Mouse (Mus musculus) mouse embryonic stem cell (cell line): ENCODE measurements around the gene Gadl1.
"Not testable (repeated sequence)": the region's sequence is repeated elsewhere in the genome, so short reads cannot be mapped to it uniquely, and the experiment has no call there.

Experiments
- in situ Hi-C, 2 experiments: fragments of 300-500 bp; cut with MboI; formaldehyde crosslinking; loops; 1 replicate in 1 of 2; 3 replicates in 1 of 2; pipeline ENCODE4 v1.14.3; 2019 to 2020; ENCODE audit warnings: low sequenced_read_pairs in 2 of 2, low pct_unique_long_range_greater_than_20kb in 1 of 2, mixed read lengths in 1 of 2; ENCODE audit not compliant: unreplicated experiment in 1 of 2

Gadl1 gene

DNA sequence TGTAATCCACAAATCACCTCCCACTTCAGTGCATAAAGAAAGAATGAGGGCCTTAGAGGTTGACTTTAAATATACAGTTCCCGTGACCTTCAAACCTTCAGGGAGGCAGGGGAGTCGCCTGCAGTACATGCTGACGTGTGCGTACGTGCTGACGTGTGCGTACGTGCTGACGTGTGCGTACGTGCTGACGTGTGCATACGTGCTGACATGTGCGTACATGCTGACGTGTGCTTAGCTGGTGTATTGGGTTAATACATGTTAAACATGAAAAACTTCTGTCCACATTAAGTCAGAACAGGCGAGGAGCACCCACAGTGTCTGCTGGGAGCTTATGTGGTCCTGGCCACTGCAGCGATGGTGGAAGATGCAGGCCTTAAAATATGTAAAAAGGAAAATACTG is 155.5 kb downstream of the Gadl1 start:
- in situ Hi-C loops = no loop called here

DNA sequence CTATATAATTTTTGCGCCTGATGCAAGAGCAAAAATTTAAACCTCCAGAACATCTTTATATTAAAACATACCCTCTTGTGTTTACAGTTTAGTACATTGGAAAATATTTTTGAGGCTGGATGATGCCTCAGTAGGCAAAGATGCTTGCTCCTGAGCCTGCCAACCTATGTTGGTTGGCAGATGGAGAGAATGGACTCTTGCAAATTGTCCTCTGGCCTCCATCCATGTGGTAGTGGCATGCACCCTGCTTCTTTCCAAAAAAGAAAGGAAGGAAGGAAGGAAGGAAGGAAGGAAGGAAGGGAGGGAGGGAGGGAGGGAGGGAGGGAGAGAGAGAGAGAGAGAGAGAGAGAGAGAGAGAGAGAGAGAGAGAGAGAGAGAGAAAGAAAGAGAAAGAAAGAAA is 162.3 kb downstream of the Gadl1 start:
- in situ Hi-C loops = not testable (repeated sequence)

DNA sequence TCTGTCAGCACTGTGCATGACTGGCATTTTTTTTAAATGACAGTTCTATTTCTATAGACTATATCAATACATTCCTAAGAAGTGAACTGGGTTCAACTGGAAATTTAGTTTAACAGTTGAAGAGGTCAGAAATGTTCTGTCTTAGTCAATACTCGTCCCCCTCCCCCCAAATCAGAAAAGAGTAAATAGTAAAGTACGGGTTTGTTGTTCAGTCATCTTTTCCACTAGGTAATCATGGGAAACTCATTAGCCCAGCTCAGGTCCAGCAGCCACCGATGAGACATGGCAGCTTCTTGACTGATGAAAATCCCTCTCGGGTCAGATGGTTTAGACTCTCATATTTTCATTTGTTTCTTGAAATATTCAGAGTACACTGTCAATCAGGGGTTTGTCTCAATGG is 166.9 kb downstream of the Gadl1 start:
- in situ Hi-C loops = no loop called here

DNA sequence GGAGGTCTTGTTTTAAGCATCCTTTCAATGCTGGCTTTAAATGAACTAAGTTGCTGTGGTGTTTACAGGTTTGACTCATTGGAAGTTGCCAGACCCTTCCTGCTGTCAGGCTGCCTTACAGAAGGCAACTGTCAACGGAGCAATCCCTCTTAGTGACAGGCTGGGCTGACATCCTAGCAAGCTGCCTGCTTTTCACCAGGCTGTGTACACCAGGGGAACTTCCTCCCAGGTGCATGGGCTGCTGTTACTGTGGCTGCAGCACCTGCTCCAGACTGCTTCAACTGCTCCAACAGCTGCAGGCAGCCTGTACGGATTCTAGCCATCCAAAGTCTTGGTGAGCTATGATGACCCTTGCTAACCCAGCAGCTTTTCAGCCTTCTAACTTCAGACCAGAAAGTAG is 167.7 kb downstream of the Gadl1 start:
- in situ Hi-C loops = no loop called here

DNA sequence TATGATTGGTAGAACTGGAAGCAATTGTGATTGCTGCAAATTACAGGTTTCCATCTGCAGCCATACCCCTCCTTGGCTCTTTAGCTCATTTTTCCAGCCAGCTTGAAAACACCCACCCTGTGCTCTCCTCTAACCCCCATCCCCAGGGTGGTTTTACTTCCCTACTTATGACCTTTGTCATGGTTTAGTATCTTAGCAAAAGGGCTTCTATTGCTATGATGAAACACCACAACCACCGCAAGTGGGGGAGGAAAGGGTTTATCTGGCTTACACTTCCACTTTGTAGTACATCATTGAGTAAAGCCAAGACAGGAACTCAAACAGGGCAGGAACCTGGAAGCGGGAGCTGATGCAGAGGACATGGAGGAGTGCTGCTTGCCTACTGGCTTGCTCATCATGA is 168.2 kb downstream of the Gadl1 start:
- in situ Hi-C loops = no loop called here

DNA sequence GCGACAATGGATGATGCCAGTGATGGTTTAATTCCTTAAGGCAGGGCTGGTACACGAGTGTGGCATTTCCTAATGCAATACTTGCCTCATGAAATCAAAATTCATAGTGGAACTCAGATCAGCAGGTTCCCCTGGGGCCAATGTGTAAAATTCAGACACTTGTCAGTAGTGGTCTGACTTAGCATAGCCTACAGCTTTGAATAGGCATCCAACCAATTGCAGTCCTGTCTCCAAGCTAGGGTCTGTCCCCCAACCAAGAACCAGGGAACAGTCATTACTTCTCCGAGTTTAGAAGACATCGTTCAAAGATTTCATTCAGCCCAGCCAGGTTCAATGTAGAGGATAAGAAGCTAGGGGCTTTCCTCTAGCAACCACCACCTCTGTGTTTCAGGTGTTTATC is 172.5 kb downstream of the Gadl1 start:
- in situ Hi-C loops = no loop called here

DNA sequence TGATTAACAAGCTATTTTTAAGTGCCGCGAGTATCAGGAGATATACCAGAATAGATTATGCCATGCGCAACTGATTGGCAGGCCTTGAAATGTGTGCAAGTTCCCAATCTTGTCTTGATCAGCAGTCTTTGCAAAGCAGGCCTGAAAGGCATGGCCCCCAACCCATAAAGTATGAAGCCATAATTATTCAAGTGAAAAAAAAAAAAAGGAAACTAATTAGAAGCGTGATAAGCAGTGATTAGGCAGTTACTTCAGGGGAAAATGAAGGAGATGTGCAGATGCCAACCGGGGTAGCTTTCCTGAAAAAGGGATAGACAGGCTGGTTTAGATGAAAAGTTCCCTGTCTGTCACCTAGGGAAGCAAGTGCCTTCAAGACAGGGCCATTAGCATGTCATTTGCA is 174.0 kb downstream of the Gadl1 start:
- in situ Hi-C loops = no loop called here

DNA sequence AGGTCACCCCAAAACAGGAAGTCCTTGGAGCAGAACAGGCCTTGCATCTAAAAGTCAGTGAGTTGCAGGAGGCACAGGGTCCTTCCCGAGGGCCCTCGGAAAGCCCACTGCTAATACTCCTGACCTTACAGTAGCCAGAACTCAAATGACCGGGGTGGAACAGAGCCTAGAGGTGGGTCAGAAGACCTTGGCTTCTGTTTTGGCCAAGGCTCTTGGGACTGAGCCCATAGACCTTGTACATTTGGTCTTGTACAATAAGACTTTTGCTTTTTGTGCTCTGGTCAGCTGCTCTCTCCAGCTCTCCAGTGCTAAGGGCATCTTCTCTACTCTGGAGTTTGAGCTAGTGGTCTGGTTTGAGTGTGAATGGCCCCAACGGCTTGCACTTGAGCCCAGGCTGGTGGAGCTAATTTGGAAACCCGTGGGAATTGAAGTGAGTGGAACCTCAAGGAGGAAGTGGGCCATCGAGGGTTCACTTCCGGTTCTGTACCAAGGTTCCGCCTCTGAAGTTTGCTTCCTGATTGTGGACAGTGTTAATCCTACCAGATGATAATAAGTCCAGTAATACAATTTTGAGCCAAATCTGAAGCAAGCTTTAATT is 174.6 kb downstream of the Gadl1 start:
- in situ Hi-C loops = no loop called here

DNA sequence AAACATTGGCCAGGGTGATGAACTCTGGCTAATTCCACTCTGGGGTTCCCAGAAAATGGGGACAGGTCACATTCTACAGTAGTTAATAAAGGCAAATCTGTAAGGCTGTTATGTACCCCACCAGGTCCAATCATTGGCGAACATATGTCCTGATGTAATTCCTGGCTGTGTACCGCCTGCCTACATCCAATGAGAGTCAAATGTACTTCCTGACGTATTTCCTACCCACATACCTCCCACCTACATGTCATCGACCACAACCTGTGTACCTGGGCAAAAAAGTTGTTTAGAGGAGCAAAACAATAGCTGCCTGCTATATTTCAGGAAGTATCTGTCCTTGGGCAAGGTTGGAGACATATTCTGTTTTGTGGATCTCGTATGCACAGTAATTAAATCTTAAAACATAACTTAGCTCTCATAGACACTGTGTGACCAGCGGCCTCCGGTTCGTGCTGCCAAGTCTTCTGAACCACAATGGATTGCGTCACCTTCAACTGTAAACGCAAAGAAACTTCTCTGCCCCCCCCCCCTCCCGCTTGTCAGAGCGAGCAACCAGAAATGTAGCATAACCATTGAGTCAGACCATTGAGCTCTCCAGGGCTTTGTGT is 175.2 kb downstream of the Gadl1 start:
- in situ Hi-C loops = no loop called here

DNA sequence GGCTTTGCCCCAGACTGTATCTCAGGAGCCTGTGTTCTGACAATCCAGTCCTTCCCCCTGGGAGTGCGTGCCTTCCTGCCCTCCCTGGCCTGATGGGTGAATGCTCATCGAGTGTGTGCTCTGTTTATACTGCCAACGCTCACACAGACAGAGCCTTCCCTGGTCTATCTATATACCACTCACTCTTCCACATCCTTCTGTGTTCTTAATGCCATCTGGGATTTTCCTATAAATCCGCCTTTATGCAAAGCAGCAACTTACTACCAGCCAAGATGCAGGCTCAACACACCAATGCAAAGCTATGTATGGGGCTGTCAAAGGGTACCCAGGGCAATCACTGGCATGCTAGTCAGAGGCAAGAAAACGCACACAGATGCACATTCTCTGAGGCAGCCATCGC is 176.7 kb downstream of the Gadl1 start:
- in situ Hi-C loops = no loop called here

DNA sequence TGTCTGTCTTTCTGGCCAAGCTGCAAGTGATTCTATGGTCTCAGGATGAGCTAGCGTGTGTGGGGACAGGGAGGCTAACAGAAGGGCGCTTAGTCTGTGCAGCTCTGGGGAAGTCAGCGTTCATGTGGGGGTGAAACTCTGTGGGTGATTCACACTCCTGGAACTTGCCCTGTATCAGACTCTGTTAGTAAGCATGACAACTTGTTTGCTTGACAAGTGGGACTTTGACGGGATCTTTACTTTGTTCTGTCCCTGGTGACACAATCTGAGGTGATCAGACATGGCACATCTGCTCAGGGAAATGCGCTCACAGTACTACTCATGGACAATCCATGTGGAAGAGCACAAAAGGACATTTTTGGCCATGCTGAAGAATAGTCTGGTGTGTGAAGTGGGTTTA is 178.0 kb downstream of the Gadl1 start:
- in situ Hi-C loops = no loop called here

DNA sequence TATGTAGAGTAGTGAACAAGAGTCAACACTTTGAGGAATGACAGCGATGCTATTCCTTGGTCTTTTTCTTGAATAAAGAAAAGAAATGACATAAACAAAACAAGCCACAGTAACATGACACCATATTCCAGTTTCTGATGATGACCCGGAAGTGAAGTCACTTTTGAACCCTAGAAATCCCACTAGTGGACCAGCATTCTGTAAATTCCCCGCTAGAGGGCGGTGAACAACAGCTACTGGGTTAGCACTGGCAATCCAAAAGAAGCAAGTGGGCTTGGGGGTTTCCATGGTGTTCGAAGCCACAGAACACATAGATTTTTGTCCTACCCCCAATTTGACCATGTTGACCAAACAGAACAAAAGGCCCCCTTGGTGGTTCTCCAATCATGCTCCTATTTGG is 178.6 kb downstream of the Gadl1 start:
- in situ Hi-C loops = no loop called here

DNA sequence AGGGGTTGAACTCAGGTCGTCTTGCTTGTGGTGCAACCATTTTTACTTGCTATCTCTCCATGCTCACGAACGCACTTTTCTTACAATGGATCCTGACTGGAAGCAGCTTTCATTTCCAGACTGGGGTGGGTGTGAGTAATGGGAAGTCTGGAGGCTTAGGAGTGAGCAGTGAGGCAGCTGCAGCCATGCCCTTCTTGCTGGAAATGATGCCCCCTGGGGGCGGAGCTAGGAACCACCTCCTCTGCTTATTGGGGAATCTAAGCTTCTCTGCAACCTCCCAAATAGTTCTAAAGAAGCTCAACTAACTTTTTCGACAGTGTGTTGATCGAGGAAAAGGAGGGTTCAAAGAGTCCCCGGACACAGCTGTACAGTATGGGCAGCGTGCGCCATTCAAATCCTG is 179.7 kb downstream of the Gadl1 start:
- in situ Hi-C loops = no loop called here

DNA sequence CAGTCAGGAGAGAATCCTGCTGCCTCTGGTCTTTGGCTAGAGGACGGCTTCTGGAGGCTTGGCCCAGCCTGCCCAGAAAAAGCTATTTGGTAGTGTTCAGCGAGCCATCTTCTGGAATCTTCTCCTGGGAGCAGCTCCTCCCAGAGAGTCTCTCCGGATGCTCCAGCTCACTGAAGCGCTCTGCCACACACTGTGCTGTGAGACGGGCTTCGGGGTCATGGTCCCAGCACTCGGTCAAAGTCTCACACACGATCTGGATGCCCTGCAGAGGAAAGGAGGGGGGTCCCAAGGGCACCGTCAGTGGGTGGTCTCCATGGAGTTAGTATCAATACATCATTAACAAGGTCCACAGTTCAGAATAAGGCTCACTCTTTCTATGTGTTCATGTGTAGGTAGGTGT is 181.0 kb downstream of the Gadl1 start:
- in situ Hi-C loops = no loop called here

DNA sequence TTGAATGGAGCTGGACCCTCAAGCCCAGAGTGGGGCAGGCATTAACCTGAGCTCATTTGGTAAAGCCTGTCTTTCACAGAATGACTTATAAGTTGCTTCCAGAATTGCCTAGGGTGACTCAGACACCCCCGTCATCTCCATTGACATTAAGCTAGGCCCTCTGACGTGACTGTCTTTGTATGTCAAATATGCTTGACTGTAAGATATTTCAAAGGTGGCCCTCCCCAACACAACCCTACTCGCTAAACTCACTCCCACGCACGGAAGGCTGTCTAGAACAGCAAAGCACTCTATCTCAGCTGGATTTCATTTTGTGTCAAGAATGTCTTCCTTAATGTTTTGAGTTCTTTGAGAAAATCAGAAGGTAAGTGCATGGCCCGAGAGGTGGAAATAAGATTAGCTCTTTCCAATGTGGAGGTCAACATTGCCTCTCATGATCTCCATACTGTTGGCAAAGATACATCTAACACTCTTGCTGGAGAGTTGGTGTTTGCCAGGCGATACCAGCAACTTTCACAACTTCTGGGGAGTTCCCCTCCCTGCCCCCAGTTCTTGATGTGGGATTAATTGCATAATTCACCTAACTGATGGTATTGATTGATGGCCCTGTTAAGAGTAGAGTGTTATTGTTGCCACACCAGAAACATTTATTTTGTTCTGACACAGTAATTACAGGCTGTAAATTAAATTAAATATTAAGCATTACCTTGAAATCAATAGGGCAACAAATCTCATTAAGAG is 182.0 kb downstream of the Gadl1 start:
- in situ Hi-C loops = no loop called here

DNA sequence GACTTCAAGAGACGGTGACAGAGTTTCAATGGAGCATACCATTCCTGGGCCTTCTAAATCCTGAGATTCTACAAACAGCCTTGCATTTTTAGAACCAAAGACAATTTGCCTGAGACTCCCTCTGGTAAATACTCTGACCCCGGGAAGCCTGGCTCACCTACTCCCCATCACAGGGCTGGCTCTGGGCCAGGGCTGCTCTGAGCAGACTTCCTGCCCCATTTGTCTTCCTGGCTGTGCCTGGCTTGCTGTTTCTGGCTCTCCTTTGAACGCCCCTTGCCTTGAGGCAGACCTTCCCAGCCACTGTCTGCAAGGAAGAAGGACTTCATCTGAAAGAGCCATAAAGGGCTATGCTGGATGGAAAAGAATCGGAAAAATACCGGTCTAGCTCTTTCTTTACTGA is 182.7 kb downstream of the Gadl1 start:
- in situ Hi-C loops = no loop called here

DNA sequence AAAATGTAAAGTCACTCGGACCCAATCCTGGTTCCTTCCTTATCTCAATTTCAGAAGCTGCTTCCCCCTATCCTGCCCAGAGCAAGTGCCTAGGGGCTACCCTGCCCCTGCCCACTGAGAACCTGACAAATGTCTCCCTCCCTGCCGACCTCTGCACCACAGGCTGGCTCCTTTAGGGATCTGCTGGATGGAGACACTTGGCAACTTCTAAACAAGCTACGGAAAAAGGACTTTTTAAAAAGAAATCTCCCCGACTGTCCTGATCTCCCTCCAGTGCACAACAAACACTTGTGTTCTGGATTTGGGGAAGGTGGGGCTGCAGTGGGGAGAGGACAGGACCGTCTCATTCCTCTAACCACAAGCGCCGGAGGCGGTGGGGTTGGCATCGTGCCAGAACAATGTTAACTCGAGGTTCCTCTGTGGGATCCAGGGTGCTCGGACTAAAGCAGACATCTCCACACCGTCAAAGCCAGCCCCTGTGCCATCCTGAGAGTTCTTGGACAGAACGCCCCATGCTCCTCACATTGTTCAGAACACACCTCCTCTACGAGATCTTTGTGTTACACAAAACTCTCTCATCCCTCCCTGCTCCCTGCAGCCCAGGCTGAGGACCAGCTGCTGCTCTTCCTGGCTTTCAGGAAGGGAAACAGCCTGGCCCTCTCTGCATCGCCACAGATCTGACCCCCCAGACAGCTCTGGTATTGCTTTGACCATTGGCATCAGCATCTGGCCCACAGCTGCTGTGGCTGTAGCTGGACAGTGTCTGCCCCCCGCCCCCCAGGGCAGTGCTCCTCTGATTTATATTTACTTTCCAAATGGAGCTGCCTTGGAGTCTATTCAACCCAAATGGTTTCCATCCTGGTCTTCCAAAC is 189.7 kb downstream of the Gadl1 start:
- in situ Hi-C loops = no loop called here

DNA sequence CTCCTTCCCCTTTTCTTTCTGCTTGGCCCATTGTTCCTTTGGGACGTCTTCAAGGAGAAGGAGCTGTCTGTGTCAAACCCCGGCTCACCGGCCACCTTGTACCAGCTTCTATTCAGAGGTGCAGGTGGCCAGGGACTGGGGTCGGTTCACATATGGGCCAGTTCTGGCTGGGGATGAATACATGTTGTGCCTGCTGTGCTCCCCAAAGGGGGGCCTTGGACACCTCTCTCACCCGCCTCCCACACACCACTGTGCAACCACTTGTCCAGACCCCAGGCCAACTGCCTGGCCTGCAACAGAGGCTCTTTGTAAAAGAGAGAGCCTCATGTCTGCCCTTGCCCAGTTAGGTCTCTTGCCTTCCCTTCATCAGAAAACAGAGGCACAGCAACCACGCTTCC is 190.3 kb downstream of the Gadl1 start:
- in situ Hi-C loops = no loop called here

DNA sequence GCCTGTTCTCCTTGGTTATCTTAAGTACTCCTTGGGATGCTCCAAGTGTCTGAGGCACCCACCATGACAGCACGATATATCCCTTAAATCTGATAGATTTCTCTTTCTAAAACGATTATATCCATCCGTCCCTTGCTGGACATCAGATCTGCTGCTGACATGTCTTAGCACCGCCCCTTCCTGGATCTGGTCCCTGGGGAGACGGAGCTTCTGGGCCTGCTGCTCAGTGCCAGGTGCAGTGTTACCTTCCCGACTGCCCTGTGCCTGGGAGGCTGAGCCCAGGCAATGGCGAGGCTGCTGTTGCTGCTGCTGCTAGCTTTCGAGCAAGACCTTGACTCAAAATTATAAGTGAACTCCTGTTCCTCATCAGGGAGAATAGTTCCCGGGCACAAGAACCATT is 190.8 kb downstream of the Gadl1 start:
- in situ Hi-C loops = no loop called here
